Mouse (Mus musculus) 3T3-L1 (cell line): Measurements from ENCODE around the gene Slc28a1.
"Not testable (repeated sequence)": the region's sequence is repeated elsewhere in the genome, so short reads cannot be mapped to it uniquely, and the experiment has no call there.

Source experiments
- DNase-seq: peaks from one replicate; pipeline ENCODE4 v3.0.0-alpha.2; 2015; ENCODE audit warnings: low read depth, low spot score

Gene Slc28a1

GRCm38 (mm10) chr7:81124773-81125172 is 10.2 kb downstream of the Slc28a1 start:
- DNase-seq = no peak

GRCm38 (mm10) chr7:81125215-81126175 is 10.9 kb downstream of the Slc28a1 start:
- DNase-seq = no peak

DNA sequence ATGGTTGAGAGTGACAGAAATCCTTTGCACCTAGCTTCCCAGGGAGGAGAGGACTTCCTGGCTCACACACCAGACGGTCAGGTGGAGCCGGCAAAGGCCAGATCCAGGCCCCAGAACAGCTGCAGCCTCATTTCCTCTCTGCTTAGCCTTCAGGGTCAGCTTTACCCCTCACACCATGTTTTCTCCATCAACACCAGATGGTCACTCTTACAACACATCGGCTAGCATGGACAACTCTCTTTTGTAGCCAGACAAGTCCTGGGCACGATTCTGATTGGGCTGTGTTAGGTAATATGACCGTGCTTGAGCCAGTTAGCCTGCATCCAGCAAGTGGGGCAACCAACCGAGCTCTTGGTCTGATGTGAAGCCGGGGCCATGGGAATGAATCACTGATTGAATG is 17.3 kb downstream of the Slc28a1 start:
- DNase-seq = no peak

DNA sequence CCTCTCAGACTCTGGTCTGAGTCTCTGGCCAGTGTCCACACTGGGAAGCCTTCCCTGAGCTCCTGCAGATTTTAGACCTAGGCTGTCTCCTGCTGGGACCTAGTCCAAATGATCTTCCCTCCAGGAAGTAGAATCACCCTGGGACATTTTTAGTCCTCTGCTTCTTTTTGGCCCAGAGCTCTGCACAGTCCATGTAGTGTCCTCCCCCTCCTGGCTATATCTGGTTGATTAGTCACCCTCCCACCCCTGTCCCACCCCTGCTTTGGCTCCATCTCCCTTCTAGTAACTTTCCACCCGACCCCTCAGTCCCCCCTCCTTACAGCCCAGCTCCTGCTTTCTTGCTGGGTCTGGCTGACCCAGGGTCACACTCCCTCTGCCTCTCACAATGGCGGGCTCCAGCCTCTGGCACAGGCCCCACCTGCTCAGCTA is 18.3 kb downstream of the Slc28a1 start:
- DNase-seq = peak; percentile 67

DNA sequence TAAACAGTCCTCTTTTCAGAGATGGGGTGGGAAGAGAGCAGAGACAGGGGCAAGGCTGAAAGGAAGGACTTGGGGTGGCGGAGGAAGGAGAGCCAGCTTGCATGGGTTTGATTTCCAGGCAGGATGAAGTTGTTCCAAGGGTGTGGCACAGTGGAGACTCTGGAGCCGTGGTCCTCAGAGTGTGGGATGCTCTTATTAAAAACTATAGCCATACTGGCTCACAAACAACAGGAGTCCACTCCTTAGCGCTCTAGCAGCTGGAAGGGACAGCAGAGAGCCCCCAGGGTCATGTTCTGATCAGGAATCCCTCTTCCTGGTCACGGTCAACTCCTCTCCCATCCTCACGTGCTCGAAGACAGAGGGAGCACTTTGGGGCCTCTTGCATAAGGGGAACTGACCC is 18.8 kb downstream of the Slc28a1 start:
- DNase-seq = no peak

DNA sequence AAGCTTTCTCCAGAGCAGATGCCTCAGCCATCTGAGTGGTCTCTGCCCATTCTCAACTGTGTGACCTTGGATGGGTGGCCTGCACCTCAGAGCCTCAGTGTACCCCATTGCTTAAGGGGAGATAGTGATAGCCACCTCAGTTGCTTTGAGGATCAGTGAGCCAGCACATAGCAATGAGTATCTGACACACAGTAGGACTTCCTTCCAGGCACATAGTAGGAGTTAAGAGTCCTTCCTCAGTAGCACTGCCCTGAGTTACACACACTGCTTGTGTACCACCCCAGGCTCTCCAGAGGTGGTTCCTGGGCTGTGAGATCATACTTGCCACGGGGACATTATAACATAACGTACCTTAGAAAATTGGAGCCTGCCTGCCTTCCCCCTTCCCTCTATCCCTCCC is 19.3 kb downstream of the Slc28a1 start:
- no peak for DNase-seq

DNA sequence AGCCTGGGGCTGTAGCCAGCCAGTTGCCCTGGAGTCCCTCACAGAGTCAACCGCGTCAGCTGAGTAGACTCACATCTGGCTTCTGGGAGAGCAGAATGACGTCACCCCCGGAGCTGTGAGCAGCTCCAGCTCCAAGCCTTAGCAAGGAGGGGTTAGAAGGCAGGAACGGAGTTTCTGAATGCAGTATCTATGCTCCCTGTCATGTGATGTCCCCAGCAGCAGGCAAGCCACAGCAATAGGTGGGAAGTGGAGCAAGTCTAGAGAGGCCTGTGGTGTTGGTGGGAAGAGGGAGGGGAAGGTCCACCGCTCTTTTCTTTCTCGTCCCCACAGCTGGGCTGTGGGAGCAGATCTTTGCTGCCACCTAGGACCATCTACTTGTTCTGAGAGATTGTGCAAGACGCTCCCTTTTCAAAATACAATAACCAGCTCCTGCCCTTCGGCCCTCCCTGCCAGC is 20.0 kb downstream of the Slc28a1 start:
- peak; percentile 91 for DNase-seq

DNA sequence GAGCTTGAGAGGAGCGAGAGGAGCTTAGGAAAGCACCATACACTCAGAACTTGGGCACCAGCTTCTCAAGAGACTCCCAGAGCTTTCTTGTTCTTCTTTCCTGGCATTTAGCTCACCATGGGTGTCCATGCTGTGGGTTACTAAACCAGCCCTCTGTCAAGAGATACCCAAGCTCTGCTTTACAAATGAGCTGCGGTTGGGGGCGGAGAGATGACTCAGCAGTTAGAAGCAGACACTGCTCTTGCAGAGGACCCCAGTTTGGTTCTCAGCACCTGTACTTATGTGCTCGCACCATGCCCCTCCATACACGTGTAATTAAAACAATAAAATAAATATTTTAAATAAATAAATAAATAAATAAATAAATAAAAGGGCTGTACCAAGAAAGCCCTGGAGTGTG is 22.7 kb downstream of the Slc28a1 start:
- DNase-seq = no peak

DNA sequence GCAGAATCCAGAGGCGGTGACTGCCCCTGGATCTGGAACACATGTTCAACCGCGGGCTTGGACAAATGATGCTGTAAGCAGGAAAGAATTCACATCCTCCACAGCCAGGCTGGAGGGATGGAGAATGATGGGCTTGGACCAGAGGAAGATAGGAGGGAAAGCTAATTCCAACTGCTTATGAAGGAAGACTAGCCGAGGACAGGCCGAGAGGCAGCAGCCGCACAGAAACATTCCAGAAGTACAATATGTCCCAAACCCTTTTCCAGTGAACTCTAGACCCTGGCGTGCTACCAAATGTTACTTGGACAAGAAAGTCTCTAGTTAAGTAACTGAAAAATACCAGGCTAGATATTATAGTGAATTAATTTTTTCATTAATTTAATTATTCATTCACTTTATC is 24.5 kb downstream of the Slc28a1 start:
- DNase-seq = no peak

GRCm38 (mm10) chr7:81139671-81140404 is 25.2 kb downstream of the Slc28a1 start:
- DNase-seq = no peak

DNA sequence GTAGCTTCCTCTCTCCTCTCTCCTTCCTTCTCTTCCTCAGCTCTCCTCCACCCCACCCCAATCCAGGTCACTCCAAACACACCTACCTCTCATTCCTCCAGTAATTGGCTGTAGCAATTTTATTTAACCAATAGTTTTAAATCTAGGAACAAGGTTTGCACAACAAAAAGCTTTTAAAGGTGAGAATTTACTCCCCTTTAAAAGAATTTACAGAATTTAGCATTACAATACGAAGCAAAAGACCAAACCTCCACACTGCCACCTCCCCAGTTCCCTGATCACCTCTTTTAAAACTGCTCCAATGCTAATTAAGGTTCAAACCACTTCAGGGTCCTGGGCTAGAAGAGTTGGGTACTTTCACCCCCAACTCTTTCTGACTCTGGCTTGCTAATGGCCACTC is 26.9 kb downstream of the Slc28a1 start:
- no peak for DNase-seq

DNA sequence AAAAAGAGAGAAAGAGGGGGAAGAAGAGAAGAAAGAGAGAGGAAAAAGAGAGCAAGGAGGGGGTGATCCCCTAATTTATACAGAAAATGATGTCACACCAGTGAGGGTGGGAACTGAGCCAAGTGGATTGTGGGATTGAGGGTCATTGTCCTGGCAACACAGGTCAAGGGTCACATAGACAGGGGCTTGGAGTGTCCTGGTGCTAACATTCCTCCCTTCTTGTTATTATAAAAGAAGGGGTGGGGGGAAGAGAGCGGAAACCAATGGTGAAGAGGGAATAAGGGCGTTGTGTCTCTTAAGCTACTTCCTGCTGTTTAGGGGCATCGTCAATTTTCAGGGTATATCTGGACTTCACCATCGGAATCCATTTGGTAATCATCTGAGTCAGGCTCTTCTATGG is 28.5 kb downstream of the Slc28a1 start:
- DNase-seq = not testable (repeated sequence)

DNA sequence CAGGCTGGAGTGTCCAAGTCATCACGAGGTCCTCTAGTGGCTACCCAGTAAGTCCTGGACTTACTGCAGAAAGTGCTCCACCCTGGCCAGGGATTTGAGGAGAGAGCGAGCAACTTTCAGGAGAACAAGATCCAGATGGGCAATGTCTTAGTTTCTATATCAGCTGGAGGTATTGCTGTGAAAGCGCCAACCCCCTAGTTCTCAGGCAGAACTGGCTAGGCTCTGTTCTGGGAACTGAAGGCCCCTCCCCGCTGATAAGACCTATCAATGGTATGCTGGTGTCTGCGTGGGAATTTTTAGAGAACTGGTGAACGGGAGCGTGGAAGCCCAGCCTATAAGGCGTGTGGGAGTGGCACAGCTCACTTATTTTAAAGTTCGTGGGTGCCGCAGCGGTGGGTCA is 35.2 kb downstream of the Slc28a1 start:
- DNase-seq = no peak

DNA sequence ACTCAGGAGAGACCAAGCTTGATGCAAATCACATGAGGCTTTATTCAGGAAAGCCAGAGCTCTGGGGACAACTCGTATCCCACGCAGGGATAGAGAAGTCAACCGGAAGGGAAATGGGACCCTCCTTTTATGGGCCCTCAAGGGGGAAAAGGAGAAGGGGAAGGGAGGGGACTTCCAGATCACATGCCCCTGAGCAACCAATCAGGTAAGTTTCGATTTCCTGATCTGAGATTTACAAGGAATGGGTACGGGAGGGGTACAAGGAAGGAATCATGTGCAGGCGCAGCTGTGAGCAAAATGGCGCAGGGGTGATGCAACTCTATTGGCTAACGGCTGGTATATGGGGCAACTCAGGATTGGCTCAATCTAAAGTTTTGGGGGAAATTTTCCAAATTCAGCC is 36.6 kb downstream of the Slc28a1 start:
- DNase-seq = no peak

DNA sequence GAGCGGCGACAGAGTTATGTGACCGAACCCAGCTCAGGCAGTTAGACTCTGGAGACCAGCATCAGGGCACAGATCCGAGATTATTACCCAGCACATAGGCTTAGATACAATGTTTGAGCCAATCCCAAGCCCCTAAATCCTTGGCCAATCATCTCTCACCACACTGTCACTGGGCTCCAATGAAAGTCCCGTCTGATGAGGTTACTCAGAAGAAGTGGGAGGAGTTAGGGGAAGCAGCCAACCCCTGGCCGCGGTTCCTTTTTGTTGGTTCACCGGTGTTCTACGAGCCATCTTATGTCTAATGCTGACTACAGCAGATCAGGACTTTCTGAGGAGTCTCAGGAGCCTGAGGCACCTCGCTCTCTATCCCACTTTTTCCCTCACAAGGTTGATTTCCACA is 37.7 kb downstream of the Slc28a1 start:
- no peak for DNase-seq

DNA sequence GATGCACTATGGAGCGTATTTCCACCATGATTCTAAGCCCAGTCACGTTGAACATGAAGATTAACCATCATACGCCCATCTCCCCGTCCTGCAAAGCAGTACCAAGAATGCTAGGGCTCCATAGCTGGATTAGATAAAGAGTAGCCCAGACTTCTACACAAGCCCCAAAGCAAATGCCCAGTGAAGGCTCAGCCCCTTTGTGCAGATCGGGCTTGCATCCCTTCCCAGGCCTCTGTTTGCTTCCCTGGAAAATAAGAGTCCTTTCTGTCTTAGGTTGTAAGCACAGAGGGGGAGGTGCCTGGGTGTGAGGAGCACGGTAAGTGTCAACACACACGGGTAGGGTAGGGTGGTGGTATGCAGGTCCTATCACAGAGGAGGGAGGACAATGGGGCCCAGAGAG is 38.2 kb downstream of the Slc28a1 start:
- no peak for DNase-seq

- no peak for DNase-seq
Measured at GRCm38 (mm10) chr7:81153327-81153726, 38.7 kb downstream of the Slc28a1 start.

DNA sequence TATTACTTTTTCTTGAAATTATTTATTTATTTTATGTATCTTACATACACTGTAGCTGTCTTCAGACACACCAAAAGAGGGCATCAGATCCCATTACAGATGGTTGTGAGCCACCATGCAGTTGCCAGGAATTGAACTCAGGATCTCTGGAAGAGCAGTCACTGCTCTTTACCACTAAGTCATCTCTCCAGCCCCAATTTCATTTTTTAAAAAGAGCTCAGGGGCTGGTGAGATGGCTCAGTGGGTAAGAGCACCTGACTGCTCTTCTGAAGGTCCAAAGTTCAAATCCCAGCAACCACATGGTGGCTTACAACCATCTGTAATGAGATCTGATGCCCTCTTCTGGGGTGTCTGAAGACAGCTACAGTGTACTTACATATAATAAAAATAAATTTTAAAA is 39.6 kb downstream of the Slc28a1 start:
- DNase-seq = not testable (repeated sequence)

DNA sequence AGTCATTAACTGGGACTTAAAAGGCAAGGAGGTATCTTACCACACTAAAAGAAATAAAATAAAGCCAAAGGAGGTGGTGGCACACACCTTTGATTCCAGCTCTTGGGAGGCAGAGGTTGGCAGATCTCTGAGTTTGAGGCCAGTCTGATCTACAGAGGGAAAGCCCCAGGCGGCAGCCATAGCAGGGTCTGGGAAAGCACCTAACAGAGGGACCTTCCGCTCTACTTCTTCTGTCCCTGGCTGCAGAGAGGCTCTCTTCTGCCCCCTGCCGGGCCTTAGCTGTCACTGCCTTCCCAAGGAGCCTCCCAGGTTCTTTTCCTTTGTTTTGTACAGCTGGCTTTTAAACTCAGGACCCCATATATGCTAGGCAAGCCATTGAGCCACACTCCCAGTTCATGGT is 40.4 kb downstream of the Slc28a1 start:
- peak; percentile 85 for DNase-seq

DNA sequence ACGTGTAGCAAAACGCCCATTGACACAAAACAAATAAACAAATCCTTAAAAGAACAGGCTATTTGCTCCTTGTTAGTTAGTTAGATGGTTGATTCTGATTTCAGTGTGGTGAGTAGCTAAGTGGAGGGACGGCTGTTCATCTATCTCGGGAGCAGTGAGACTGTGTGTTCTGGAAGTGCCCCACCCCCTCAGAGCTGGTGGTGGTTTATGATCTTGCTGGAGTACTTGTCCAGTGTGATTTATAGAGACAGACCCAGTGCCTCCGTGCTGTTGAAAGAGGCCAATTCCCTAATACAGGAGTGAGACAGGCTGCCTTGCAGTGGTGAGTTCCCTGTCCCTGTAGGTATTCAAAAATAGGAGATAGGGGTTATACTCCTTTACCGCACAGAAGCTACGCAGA is 44.3 kb downstream of the Slc28a1 start:
- DNase-seq = no peak

GRCm38 (mm10) chr7:81161666-81162065 is 47.1 kb downstream of the Slc28a1 start:
- DNase-seq = peak; percentile 84

DNA sequence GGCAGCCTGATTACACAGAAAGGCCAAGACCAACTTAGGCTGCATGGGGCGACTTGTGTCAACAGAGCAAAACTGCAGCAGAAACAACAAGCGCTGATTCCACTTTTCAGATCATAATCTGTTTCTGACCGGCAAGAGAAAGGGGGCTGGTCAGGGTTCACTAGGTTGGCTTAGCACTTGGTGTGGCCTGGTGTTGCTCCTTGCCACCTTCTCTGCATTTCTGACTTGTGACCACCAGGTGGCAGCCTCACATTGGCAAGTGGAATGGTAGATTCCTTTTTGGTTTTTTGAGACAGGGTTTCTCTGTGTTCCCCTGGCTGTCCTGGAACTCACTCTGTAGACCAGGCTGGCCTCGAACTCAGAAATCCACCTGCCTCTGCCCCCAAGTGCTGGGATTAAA is 47.7 kb downstream of the Slc28a1 start:
- DNase-seq = peak; percentile 86

DNA sequence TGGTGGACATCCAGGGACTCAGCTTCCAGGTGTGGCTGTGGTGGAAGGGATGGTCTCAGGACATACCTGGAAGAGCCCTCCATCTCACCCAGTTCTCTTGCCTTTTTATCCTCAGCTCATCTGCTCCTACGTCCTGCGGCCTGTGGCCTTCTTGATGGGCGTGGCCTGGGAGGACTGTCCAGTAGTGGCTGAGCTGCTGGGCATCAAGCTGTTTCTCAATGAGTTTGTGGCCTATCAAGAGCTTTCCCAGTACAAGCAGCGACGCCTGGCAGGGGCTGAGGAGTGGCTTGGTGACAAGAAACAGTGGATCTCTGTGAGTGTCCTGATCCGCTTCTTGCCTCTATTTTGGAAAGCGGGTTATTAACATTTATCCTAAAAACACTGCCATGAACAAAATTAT is 49.8 kb downstream of the Slc28a1 start:
- no peak for DNase-seq
